Mouse (Mus musculus) CH12.LX (cell line): ENCODE measurements around the gene Exosc8.

Experiments
- BHLHE40 ChIP-seq: IDR thresholded peaks from 2 replicates; pipeline ENCODE4 v1.6.1; 2011; ENCODE audit warnings: mild to moderate bottlenecking, low read depth, low read length, improper control_type of control experiment
- CTCF ChIP-seq, 2 experiments: IDR thresholded peaks in 1 of 2; conservative IDR thresholded peaks in 1 of 2; 2 replicates each; pipeline ENCODE4 v1.5.1; 2011 to 2012; ENCODE audit warnings: low read depth in 2 of 2, low read length in 2 of 2, improper control_type of control experiment in 1 of 2, inconsistent platforms in 1 of 2, mild to moderate bottlenecking in 1 of 2, moderate library complexity in 1 of 2
- EP300 ChIP-seq: IDR thresholded peaks from 2 replicates; pipeline ENCODE4 v1.6.1; 2011; ENCODE audit warnings: low read length, improper control_type of control experiment
- ETS1 ChIP-seq: conservative IDR thresholded peaks from 2 replicates; pipeline ENCODE4 v1.6.1; 2012; ENCODE audit warnings: low read depth, mild to moderate bottlenecking, inconsistent platforms, low read length, improper control_type of control experiment, moderate library complexity
- IRF4 ChIP-seq: IDR thresholded peaks from 2 replicates; pipeline ENCODE4 v1.6.1; 2014; ENCODE audit warnings: low read depth, mild to moderate bottlenecking, inconsistent platforms, low read length, improper control_type of control experiment
- NELFE ChIP-seq: IDR thresholded peaks from 2 replicates; pipeline ENCODE4 v1.6.1; 2011; ENCODE audit warnings: low read depth, low read length, improper control_type of control experiment
- POLR2A ChIP-seq: IDR thresholded peaks from 2 replicates; pipeline ENCODE4 v1.6.1; 2011; ENCODE audit warnings: low read depth, mild to moderate bottlenecking, improper control_type of control experiment, low read length
- SIN3A ChIP-seq: IDR thresholded peaks from 2 replicates; pipeline ENCODE4 v1.6.1; 2012; ENCODE audit warnings: low read length, improper control_type of control experiment, inconsistent platforms
- ZC3H11A ChIP-seq: IDR thresholded peaks from 2 replicates; pipeline ENCODE4 v1.6.1; 2012; ENCODE audit warnings: low read depth, mild to moderate bottlenecking, inconsistent platforms, low read length, improper control_type of control experiment

GRCm38 (mm10) chr3:54775989-54776631 is 40.9 kb upstream of the Exosc8 start:
- TF ChIP-seq CTCF (conservative IDR thresholded peaks at IDR 0.05 in 1 of 2, IDR thresholded peaks at IDR 0.05 in 1 of 2; ENCODE audit: low read depth in 2 of 2, low read length in 2 of 2): no peak
- no peak for TF ChIP-seq POLR2A
- no peak for TF ChIP-seq ZC3H11A
- TF ChIP-seq ETS1: no peak
- no peak for TF ChIP-seq IRF4
- TF ChIP-seq SIN3A: no peak
- TF ChIP-seq BHLHE40: no peak
- TF ChIP-seq EP300: no peak
- no peak for TF ChIP-seq NELFE
